Mouse (Mus musculus) retina, embryonic 14.5 days (tissue): Measurements from ENCODE around the gene Nsdhl.
A peak's percentile ranks its signal among the peaks of the same experiment; 100 is the strongest.

ENCODE experiments used
- DNase-seq: peaks from one replicate; pipeline ENCODE4 v3.0.0-alpha.2; 2015; ENCODE audit warnings: low spot score

Nsdhl gene

DNA sequence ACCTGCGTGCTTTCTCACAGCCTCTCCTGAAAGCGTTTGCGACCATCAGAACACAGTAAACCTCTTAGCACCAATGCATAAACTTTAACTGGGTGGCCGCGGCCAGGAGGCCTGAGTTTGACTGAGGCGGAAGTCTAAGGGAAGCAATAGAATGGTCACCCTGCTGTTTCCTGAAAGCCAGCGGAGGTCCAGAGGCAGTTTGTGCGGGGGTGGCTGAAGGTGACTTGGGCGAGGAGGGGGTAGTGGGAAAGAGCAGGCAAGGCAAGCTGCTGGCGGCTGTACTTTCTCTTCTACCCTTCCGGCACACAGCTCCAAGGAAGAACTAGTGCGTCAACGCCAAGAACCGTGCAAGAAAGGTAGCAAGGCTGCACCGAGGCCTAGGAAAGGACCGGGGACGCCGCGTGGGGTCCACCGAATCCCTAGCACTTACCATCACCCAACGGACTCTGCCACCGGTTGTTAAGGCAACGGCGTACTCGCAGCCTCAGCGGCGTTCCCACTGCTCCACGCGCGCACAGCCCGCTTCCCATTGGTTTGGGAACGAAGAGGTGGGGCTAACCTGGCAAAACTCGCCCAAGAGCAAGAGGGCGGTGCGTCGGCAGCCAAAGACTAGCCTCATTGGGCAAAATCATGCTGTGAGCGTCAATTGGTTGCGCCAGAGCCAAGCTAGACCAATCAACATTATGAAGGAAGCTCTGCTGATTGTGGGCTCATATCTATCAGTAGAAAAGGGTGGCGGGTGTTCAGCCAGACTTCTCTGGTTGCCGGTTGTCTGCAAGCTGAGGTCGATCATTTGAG, at the start of gene Nsdhl, which contains the start of gene Cetn2:
TSS of gene Nsdhl (plus strand) at position 674 of the 798 bp plus-strand sequence.
TSS of gene Cetn2 (minus strand) at position 528 of the 798 bp plus-strand sequence.
- DNase-seq, result peak; percentile 89

DNA sequence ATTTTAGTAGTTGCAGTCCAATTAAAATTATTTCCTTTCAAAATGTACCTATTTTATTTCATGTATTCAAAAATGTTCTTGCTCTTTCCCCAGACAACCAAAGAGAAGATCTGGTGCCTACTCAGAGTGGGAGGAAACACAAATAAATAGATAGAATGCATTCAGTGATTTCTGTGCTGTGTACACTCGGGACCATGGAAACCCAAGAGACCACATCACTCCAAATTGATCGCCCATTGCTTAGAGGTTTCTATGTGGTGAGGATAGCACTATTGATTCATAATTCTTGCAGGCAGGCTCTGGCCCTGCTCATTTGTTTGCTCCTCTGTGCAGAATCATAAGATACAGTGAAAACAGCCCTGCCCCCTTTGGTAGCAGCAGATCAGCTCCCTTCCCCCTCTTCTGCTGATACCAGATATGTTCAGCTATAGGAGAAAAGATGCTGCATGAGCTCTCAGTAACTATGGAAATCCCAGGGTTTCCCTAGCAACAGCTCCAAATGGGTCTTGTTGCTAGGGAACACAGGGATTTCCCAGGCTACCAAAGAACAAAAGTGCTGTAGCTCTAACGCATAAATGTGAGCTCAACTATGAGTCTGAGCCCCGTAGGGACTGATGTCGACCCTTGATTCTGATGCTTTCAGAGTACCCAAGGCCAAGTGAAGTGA, 22.8 kb upstream of the Nsdhl start:
- peak; percentile 32 for DNase-seq

DNA sequence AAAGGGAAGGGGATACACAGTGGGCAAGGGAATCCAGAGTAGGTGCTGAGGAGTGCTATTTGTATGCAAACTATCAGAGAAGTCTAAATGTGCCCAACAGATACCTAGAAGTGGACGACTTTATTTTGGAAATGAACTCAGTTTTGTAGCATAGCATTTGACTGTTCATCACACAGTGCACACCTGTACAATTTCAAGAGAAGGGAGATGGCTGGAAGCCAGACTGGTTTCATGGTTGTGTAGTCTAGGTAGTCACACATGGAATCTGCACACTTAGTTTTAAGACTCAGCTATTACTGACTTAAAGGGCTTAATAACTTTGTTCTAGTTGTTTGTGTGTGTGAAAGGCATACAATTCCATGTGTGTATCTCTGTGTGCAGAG, 22.3 kb upstream of the Nsdhl start:
- DNase-seq, result no peak

DNA sequence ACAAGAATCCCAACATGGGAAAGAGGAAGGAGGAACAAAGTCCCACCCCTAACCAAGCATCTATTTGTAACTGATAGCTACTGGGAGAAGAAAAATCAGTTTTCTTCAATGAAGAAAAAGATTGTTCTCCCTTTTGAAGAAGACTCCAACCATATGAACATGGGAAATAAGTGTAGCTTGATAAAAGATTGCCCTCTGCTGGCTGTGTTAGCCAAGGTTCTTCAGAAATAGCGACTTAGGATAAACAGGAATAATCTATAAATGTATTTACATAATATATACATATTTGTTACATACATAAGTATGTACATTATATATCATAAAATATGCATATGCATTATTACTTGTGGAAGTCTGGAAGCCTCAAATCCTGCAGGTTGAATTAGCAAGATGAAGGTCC, 15.8 kb upstream of the Nsdhl start:
- peak; percentile 32 for DNase-seq

DNA sequence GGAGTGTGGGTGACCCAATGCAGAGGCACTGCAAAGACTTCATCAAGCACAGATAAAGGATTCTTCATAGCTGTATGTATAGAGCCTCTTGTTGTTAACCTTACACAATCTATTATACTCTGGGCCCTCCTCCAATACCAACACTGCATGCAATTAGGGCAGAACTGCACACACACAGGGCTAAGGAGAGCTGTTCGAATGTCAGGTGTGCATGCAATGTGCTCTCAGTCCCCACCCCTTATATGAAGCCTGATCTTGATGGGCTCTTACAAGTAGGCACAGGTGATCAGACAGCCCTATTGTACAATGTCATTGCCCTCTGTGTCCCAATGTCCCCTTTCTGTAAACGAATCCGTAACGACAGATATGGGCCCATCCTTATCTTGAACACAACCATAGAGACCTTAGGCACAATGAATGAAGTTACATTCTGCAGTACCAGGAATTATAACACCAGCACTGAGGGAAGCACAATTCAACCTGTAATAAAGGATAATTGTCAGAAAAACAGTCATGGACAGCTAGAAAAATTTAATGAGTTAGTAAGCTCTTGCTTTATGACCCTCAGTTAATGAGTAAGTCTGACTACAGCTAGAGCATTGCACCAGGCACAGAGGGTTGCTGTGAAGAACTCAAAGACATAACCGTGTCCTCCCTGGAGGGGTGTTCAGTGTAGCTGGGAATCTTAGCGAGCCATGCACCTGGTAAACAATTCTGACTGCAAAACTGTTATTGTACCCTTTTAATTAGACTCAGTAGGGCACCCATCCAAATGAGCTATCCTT, 10.5 kb upstream of the Nsdhl start:
- DNase-seq, result no peak

DNA sequence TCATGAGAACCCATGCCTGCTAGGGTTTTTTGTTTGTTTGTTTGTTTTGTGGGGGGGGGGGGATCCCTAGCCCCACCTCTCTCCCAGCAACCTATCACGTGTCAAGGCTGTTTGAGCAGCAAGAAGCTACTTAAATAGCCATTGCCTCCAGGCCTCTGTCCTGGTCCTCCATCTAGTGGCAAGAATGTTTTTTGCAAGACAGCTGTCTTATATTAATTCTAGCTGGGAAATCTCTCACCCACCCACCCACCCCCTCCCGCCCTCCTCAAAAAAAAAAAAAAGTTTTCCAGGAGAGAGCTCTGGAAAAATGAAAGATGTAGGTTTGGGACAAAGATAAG, 10.0 kb upstream of the Nsdhl start:
- DNase-seq, result peak; percentile 74

DNA sequence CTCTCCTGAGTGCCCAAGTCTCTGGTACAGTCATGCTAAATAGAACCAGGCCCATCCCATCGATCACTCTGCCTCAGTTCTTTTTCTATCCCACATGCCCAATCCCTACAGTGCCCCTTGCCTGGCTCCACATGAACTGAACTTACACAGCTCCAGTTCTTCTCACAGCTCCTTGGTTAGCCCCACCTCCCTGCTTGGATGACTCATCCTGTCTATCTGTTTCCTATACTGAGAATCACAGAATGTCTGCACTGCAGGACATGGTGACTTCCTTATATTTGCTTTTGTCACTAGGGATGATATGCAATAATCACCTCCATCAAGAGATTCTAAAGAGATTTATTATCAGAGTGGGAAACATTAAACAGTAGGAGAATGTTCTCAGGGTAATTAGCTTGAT, 6.7 kb upstream of the Nsdhl start:
- no peak for DNase-seq

DNA sequence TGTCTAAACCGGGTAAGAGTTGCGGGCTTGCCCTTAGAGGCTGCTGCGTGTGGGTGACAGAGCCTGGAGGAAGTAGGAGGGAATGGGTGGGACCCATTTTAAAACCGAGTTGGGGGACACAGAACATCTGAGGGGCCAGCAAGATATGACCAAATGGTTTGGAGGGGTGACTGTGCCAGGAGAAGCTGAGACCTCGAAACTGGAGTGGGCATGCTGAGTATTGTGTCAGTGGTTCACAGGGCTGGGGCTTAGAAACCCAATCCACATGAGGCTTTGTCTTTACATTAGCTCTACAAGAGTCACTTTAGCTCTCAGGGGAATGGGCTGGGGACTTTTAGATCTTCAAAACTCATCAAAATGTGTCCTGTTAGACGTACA, 314 bp downstream of the Nsdhl start:
- DNase-seq, result no peak

DNA sequence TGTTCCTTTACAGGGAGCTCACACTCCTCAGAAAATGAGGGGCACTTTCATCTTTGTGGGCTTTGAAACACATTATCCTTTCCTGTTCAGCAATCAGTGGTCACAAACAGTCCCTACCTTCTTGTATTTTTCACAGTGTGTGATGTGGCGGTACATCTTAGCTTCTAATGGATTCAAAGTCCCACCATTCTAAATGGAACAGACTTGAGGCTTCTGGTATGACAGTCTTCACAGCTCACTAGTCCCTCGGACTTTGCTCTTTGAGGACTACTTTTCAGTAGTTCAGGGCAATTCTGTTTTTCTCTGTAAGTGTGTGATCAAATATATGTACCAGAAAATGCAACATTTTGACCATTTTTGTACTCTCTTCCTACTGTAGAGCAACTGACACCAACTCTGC, 3.0 kb downstream of the Nsdhl start:
- no peak for DNase-seq

DNA sequence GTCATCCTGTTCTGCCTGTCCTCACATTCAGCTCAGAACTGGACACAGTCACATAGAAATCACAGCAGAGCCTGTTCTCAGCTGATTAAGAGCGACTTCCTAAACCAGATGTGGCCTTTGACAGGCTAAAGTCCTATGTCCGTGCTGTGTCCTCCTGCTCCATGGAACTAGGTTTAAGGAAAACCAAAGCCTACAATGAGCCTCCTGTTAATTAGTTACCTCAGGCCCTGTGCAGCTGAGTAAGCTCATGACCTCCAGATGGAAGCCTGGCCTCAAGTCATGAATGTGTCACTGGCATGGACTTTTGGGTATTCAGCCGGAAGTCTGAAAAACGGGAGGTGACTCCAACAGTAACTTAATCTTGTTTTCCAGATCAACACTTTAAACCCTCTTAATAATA, 35.1 kb downstream of the Nsdhl start:
- DNase-seq, result no peak

DNA sequence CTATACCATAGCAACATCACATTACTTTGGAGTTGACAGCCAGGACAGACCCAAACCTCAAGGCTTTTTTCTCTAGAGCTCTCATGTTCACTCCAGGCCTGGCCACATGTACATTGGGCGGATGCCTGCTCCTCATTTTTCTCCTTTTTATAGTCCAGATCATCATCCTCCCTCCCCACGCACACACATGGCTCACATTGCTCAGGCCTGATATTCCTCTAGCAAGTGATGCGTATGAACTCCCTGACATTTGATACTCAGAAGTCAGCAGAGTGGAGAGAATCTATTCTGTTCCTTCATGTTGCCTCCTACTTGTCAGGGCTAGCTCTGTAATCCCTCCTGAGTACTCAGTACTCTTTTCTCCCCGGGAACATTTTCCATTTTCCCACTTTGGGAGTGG, 38.1 kb downstream of the Nsdhl start:
- DNase-seq, result no peak

DNA sequence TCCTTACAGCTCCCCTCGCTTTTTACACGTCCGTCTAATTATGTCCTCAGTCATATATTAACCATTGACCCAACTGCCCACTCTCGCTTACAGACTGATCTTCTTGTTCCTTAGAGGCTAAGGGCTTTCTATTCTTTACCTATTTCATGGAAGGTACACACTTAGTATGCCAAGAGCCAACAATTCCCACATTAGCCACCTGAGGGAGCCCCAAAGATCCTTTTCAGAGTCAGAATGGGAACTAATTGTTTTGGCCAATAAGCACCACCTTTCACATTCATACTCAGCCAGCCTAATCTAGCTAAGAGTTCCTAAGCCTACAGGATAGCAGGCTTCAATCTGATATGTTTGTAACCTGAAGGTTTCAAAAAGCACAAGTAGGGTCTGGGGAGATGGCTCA, 42.1 kb downstream of the Nsdhl start:
- peak; percentile 2 for DNase-seq

DNA sequence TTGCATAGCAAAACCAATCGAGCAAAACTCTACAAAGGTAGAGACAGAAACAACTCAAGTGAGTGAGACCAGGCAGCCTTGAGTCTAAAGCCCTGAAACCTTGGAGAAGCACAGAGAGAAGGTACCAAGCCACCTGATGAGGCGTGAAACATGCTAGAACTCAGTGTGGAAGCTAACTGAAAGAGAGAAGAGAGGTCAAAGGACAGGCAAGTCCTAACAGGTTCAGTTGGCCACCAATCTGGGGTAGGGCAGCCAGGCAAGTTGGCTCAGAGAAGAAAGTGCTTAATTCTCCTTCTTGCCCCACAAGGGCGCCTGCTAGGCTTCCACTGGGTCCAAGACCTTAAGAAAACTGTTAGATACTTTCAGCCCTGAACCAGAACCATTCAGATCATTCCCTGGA, 43.2 kb downstream of the Nsdhl start:
- DNase-seq, result no peak

DNA sequence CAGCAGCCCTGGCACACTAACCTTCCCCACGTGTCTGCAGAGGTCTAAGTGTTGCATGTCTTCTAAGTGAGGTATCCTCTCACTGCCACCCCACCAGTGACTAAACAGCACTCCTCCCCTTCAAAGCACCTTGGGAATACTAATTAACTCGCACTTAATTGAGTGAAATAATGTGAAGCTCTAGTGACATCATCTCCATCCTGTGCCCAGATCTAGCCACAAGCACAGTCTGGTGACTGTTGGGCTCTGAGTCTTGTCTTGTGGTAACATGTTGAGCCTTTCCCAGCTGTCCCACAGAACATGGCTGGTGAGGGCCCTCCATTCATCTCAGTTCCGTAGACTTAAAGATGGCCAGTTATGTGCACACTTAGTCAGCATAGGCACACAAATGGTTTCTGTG, 44.4 kb downstream of the Nsdhl start:
- no peak for DNase-seq

DNA sequence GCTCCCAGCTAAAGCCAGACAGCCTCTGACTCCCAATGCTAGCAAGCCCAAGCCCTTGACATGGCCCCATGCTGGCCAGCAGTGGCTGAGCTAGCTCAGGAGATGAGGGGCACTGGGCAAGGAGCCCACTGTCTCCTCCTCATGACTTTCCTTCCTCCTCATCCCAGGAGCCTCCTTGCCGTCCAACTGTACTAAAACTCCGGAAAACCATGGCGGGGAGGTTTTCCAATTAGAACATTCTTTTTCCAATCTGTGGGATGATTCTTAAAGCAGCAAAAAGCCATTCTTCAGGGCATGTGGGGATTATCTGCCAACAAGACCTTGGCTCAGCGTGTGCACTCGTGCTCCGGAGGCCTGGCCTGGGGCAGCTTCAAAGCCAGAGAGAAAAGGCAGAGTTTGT, 64.5 kb downstream of the Nsdhl start:
- no peak for DNase-seq

DNA sequence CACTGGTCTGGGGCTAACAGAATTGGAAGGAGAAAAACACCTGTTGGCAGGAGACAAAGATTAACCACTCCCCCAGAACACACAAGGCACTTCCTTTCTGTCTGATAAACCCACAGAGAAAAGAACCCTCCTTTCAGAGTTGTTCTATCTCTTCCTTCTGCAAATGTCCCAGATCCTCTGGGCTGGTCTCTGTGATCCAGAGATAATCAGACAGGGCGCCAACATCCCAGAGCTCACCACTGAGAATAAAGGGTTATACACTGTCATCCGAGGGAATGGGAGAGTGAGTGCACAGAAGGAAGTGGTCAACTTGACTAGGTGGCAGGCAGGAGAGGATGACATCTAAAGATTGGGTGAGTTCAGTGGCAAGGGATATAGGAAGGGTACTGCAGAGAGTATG, 67.2 kb downstream of the Nsdhl start:
- no peak for DNase-seq

DNA sequence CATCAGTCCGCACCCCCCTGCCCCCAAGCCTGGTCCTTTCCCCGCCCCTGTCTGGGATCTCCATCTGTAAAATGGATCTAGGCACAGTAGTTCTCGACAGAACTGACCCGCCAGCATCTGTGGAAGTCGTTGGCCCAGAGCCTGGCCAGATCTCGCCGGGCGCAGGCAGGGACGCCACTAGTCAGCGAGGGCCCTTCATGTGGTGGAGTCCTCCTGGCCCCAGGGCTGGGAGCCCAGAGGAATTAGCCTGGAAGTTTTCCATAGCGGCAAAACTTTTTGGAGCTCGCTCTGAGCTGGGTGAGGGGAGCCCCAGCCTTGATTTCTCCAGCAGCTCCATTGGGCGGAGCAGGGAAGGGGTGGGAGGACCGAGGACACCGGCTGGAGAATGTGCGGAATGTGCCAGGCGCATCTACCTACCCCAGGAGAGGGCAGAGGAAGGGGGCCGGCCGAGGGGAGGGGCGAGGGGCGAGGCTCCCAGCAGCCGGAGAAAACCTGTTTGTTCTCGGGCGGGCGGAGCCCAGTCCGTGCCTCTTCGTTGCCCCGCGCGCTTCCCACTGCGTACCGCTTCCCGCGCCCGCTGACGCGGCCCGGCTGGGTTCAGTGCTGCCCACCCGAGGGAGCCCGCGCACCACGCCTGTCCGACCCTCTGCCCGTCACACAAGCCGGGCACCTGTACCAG, 68.6 kb downstream of the Nsdhl start, which contains the start of gene Zfp185:
TSS of gene Zfp185 (plus strand) at position 499 of the 679 bp plus-strand sequence.
- peak; percentile 52 for DNase-seq

DNA sequence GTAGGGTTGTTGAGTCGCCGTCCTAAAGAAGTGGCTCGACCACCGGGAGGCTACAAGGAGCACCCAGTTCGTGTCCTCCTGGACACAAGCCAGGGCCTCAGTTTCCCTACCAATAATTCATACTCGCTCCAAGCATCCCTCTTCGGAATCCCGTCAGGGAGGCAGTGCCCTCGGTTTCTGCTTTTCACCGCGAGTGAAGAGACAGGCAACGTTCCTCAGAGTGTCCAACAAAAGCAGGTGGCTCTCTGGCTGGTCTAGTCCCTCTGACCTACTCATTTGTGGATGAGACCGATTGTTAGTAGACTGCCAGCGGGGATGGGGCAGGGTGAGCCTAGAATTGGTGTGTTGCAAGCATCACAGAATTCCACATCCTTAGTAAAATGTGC, 69.2 kb downstream of the Nsdhl start:
- no peak for DNase-seq

DNA sequence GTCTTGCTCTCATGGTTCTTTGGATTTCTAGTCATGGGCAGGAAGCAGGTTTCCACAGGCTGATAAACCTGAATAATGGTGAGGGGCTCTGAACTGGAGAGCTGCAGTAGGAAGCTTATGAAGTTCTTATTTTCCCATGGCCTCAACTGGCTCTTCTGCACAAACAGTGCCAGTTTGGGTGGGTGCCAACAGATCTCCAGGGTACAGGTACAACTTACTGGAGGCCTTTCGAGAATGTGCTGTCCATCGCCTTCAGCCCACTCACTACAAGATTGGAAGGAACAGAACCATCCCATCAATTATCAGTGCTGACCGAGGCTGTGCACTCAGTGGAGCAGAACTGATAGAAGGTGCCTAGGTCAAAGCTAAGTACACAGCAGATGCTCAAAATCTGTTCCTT, 70.1 kb downstream of the Nsdhl start:
- no peak for DNase-seq

DNA sequence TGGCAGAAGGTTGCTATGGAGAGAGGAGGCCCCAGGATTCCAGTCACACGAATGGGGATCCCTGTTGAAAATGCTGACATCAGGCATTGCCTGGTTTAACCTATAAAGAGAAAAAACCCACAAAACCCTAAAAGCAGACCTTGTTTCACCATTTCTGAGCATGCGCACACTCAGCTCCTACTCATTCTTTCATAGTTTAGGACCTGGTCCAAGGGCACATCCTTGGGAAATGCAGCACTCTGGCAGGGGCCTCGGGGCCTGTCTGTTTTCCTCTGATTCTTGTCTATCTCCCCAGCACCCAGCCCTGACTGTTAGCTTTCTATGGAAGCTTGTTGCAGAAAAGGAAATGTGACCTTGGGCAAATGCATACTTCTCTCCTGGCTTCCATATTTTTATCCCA, 72.2 kb downstream of the Nsdhl start:
- no peak for DNase-seq

DNA sequence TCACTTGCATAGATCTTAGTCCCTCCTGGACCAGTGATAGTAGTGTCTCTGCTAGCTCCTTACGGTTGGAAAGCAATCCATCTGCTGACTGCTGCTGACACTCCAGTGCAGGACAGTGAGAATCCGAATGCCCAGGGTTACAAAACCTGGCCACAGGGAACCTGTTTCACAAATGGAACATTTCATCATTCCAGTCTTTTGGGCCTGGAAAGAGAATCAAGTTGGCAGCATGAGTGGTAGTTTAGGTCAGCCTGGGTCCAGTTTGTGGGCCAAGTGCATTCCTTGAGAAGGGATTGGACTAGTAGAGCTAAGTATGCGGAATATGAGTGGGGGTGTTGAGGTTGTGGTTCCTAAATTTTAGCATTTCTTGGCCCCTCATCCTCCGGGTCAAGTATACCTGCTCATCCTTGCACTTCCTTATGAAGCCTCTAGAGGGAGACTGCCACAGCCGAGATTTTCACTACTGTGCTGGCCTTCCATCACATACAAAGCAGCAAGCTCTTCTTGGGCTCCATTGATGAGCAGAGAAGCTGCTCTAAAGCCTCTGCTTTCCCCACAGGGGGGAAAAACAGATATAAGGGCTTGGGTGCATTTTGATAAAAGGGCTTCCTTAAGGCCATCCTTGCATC, 74.0 kb downstream of the Nsdhl start:
- peak; percentile 25 for DNase-seq

DNA sequence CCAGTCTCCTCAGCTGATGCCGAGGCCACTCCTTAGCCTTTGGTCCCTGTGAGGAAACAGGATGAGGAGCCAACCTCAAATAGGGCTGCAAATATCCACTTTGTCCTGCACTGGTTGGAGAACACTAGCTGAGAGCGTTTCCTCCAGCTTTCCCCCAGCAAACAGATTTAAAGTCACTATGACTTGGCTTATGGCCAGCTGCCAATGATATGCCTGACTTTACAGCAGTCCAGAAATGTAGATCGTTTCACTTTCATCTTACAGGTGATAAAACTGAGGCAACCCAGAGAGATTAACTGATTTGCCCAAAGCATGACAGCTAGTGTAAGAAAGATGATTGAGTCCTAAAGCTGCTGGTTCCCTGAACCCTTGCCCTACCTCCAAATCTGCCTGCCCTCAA, 77.2 kb downstream of the Nsdhl start:
- DNase-seq, result no peak
